Mouse (Mus musculus): Measurements from ENCODE around the gene Psma3.

GRCm38 (mm10) chr12:70975891-70976290 is 1.5 kb downstream of the Psma3 start:
- TF ChIP-seq CTCF (IDR thresholded peaks at IDR 0.05; ENCODE audit: borderline replicate concordance, extremely low read depth, insufficient read depth, insufficient read length) (no peak), POLR2A (IDR thresholded peaks at IDR 0.05; ENCODE audit: borderline replicate concordance, extremely low read depth, insufficient read depth, insufficient read length, poor library complexity, severe bottlenecking) (no peak)

Measured in brain, embryonic 14.5 days (tissue).